Mouse (Mus musculus): ENCODE data around the gene Cadps2.

Gene Cadps2

DNA sequence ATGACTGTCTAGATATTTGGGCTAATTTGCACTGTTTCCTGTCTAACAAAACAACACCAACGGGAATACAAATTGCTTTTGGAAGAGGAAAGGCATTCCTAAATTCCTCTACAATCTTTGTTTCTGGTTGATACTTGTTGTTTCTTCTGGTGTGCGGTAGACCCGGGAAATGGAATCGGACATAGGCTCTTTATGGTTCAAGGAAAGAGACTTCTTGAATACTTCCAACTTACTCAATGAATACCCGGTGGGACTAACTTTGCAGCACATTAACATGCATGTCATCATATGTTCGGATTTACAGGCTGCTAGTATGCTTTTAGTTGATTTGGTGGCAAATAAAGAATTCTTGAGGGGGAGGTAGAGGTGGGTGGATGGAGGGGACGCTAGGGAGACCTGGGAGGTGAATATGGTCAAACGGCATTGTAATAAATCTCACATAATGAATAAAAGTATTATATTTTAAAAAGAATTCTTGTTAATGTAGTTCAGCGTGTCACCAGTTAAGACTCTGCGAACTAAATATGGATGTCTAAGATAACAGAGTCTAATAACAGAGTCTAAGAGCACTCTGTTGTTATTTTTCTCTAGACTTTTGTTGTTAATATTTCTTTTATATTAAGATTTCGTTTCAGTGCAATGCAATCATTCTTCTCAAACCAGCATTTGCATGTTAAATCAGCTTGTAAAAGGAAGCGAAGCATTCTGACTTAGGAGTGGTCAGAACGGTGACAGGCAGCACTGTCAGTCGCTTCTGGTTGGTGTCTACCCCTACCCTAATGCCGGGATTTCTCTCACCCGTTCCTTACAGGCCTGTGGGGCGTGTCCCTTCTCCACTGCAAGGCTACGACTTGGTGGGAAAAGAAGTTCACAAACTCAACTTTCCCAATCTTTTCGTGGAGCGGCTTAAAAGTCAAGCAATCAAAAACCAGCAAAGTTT is 586.8 kb downstream of the Cadps2 start:
- DNase-seq (ENCODE audit: low spot score): no peak

DNA sequence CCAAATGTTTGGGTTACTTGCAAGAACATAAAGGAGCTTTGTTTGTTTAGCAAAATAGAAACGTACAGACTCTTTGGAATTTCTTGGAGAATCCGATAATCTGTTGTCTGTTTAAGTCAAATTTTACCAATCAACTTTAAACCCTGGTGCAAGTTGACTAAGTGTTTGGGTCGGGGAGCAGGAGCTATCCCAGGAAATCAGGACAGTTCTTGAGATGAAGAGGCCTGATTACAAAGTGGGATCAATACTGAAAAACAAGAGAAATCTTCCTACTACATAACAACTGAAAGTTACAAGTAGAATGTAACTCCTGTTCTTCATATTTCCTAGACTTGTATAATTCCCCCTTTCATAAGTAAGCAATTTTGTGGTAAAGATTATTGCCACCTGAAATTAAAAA is 587.8 kb downstream of the Cadps2 start:
- no peak for DNase-seq (ENCODE audit: low spot score)

DNA sequence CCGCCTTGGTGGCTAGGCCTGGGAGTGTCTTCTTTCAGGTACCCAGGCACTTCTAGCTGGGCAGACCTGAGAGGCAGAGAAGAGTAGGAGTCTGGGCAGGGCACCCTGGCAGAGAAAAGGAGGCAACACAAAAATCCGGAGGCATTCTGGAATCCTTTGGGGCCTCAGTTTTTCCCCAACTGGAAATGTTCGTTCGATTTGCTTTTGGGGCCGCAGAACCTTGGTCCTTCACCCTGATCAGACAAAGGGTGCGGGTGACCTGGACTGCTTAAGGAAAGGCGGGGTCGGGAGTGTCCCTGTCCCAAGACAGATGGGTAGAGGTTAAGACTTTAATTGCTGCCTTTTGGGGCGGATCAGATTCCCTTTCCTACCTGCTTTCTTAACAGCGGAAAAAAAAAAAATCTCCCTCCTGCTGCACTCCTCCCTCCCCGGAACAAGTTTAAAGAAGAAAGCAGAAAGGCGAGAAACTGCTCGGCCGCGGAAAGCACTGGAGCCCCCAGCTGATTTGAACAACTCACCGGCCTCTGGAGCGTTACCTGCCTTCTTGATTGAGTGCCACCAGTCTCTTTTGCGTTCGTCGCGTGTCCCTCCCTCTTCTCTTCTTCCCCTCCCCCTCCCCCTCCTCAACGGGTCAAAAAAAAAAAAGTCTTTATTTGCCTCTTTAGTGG is 588.8 kb downstream of the Cadps2 start:
- DNase-seq (ENCODE audit: low spot score): no peak

DNA sequence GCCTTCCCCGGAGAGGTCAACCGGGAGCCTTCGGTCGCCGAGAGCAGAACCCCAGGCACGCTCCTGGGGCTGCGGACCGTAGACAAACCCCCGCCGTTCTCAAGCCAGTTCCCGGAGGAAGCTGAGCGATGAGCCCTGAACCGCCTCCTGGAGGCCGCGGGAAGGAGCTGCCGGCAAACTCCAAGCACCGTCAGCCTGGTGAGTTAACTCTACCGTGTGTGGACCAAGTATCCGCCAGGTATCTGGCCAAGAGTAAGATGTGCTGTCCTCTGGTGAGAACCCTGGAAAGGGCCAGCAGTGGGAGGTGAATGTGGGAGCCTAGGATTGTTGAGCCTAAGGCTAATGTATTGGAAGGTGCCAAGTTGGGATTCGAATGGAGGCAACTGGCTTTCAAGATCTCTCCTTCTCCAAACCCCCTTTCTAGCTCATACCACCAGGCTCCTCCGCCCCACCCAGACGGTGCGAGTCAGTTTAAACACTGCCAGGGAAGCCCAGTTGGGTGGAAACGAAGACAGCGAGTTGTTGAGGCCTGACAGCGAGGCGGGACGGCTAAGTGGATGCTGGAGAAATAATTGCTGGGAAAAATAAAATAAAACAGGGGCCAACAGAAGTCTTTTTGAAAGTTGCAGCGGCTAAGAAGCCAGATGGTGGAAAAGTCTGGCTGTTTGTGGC is 589.5 kb downstream of the Cadps2 start:
- no peak for DNase-seq (ENCODE audit: low spot score)

DNA sequence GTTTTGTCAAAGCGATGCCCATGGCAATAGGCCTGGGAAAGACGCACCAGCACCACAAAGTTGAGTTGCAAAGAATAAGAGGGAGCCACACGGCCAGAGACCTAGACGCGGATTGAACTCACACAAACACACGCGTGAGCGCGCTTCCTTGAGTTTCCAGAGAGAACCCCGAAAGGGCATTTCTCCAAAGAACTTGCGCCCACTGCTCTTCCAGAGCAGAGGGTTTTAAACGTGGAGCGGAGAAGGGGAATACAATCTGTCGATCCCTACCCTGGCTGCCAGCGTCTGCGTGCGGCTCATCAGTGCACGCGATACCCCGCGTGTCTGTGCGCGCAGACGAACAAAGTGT is 590.2 kb downstream of the Cadps2 start:
- DNase-seq (ENCODE audit: low spot score): no peak

DNA sequence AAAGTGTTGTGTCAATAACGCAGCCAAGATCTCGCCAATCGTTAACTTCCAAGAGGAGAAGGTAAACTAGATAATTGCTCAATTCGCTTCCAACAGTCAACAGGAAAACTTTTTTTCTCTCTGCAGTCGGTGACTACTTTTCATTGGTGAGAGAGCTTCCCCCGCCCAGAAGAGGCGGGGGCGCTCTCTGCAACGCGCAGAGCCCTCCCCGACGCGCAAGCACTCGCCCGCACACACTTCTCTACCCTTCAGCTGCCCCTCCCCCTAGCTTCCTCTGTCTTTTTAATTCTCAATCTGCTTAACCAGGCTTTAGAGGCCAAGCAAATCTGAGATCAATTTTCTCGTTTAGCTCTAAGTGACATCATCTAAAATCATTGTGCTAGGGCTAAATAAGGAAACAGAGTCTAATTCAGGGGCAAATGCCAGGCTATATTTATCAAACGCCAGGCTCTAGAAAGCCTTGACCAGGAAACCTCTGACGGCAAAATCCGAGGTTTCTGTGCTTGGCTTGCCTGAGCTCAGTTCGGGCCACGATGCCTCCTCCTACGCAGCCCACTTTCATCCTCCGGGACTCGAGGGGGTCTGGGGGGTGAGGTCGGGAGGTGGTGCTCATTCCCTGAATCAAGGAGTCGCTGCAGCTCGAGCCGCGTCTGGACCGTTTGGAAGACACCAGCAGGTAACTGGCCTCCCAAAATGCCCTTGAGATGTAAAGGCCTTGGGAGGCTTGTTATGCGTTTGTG is 590.7 kb downstream of the Cadps2 start, which contains the start of gene Fezf1:
Gene Fezf1, minus strand, starts transcription at position 50 of the 740 bp plus-strand sequence.
- no peak for DNase-seq (ENCODE audit: low spot score)

DNA sequence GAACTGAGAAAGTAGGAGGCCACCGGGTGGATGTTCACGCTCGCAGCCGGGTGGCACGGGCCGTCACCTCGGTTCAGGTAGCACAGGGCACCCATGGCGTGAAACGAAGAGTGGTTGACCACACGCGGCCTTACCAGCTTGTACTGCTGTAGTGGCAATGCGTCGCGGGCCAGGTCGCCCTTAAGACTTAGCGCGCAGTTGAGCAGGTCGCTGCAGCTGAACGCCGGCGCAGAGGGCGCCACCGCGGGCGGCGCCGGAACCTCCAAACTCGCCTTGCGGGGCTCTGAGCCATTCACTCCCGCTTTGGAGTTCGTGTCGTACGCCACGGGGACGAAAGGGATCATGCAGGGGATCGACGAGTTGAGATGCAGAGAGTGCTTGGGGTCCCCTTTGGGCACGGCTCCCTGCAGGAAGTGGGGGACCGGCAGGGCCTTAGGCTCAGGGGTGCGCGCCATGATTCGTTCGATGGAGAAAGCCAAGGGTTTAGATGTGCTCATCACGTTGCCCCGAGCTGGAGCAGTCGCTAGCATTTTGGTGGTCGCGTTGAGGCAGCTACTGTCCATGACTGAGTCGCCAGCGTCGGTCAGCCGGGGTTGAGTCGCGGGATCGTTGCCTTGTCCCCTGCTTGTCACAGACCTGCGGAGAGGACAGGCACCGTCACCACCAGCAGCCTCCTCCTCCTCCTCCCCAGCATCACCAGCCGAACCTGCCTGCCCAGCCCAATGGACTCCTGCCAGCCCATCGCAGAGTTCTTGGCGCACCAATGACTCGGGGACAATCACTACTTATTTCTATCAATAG is 591.5 kb downstream of the Cadps2 start:
- DNase-seq (ENCODE audit: low spot score): no peak

DNA sequence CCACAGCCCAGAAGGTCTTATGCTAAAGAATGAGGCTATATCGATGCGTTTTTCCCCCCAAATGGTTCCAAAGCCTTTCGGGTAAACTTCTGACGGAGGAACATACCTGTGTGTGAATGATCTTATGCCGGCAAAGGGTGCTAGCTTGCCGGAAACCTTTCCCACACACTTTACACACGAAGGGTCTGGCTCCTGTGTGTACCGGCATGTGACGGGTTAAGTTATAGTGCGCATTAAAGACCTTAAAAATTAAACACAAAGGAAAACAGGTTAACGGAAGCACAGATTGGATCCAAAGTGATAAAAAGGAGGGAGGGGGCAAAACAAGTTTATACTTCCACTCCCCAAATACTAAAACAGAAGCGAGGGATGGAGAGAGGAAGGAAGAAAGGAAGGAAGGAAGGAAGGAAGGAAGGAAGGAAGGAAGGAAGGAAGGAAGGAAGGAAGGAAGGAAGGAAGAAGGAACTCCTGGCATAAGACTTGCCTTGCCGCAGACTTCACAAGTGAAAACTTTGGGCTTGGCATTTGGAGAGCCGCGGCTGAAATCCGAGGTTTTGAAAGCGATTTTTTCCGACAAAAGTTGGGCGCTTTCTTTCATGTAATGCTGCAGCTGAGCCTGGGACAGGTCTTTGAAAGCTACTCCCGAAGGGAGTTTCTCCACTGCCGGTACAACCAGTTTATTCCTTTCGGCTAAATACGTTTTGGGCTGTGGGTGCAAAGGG is 592.3 kb downstream of the Cadps2 start:
- DNase-seq (ENCODE audit: low spot score): no peak

DNA sequence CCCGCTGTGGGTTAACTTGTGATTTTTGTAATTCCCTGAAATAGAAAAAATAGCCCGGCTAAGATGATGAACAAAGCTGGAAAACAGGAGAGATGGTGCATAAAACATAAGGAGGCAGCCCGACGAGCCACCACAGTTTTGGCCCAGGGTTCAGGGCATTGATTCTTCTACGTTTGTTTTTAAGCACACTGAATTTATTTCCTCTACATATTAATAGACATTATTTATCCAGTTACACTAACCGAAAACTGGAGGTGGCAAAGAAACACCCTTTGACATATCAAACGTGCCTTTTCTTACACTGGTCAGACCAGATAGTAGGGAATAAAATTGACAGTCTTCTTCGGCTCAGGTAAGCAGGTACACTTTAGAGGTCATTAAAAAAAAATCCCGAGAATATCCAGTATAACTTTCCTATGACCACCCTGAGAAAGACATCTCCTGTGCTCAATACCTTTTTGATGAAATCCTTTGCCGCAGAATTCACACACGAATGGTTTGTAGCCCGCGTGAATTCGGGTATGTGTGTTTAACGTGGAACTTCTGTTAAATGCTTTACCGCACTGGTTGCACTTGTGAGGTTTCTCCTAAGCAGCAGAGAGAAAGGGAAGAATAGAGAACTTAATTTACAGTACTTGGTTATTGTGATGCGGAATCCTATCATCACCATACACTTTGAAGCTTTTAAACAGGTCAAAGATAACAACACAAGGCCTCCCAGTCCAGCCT is 593.0 kb downstream of the Cadps2 start:
- no peak for DNase-seq (ENCODE audit: low spot score)

DNA sequence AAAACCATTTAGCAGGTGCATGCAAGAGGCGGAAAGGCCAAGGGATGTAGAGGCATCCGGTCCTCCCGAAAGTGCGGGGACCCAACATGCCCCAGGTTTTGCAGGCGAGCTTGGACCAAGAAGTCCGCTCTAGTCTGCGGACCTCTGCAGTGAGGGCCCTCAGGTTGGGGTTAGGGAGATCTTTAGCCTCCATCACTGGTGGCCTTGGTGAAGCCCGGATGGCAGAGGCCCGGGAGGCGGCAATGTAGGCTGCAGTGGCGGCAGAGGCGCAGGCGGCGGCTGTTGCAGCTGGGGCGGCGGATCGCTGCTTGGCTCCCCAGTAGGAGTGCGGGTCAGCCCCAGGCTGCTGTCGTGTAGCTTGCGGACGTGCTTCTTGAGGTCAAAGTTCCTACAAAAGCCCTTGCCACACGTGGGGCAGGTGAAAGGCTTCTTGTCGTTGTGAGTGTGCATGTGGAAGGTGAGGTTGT is 593.6 kb downstream of the Cadps2 start:
- no peak for DNase-seq (ENCODE audit: low spot score)

DNA sequence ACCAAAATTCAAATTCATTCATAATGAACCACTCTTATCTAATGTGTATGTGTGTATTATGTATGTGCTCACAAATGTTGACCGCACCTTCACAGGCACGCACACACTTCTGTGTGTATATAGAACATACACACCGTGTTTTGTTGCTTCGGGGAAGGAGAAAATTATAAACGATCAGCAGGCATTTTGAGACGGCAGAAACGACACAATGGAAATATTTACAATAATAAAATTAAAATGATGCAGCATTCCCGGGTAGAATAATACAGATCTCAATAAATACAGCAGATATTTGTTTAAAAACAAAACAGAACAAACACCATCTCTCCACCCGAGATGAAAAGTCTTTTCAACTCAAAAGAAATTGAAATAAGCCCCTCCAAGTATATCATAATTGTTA is 594.1 kb downstream of the Cadps2 start:
- DNase-seq (ENCODE audit: low spot score): no peak

DNA sequence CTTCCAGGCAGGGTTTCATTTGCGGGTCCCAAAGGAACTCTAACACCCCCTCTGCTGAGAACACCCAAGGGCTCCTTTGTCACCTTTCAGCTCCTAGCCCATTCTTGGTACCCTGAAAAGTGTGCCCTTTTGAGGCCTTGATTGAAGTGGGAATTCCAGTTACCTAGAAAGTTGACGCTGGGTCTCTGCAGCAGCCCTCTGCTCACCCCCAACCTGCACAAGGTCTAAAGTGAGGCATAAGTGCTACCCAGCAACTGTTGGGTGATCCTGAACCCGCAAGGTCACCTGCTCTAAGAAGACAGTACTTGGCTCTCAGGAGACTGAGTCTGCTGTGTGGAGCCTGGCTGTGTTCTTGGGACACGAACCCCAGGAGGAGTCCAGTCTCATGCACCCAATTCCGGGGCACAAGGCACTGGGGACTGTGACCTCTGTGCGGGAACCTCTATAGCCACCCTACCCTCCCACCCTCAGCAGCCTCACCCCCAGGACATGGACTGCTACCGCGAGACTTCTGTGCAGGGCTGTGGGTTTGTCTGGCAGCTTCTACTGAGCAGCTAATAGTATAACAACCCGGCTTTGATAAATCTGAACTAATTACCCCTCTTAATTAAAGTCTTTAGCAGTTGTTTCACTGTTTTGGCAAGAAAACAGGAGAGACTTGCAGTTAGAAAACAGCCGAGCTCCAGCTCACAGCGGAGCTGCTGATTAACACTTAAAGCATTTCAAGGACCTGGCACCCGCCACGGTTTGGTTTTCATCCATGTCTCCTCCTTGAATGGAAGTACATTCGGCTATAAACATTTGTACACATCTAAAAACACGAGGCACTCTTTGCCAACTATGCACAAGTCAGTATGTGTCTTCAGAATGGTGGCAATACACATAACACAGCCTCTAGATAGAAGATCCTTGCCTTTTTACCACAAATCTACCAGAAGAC is 595.1 kb downstream of the Cadps2 start:
- no peak for DNase-seq (ENCODE audit: low spot score)

Data from ovary, postnatal 10 days (tissue).